Mouse (Mus musculus) left cerebral cortex, postnatal 10 days (tissue): ENCODE measurements around the gene Efcab11. TPM values are rescaled to one million over a fixed set of nuclear protein-coding genes. Genes with fewer than 3 reads are reported as not detected.

Source experiments
- DNase-seq, 2 experiments: peaks; one replicate each; pipeline ENCODE4 v3.0.0; 2021 to 2022; ENCODE audit warnings: low spot score in 2 of 2, mixed read lengths in 1 of 2; ENCODE audit errors: extremely low spot score in 1 of 2
- intact Hi-C: fragments of 180-260 bp; cut with DNase I; formaldehyde crosslinking; loops from one replicate; pipeline ENCODE4 v1.15.1; 2025
- total RNA-seq, 2 experiments: library from RNA; stranded (reverse); gene quantifications; 2 replicates each; pipeline ENCODE4 v1.2.3; 2021

Efcab11 gene
- total RNA-seq, 2 experiments from 2014 or later: 0.49 to 0.73 TPM

GRCm38 (mm10) chr12:99654991-99655880, 229.0 kb downstream of the Efcab11 start:
- DNase-seq: no peak
- intact Hi-C loops: no loop called here

GRCm38 (mm10) chr12:99652459-99652858, 231.8 kb downstream of the Efcab11 start:
- intact Hi-C loops: no loop called here
- no peak for DNase-seq

GRCm38 (mm10) chr12:99649732-99650131, 234.5 kb downstream of the Efcab11 start:
- no peak for DNase-seq
- intact Hi-C loops: no loop called here

GRCm38 (mm10) chr12:99648781-99649180, 235.5 kb downstream of the Efcab11 start:
- intact Hi-C loops: no loop called here
- DNase-seq: no peak

- intact Hi-C loops: no loop called here
- peak in 1 of 2 experiments; percentile 38 for DNase-seq
These were observed 237.5 kb downstream of the Efcab11 start for GRCm38 (mm10) chr12:99646556-99647354.

- intact Hi-C loops: no loop called here
These were observed 238.8 kb downstream of the Efcab11 start for GRCm38 (mm10) chr12:99645418-99645817.

GRCm38 (mm10) chr12:99644966-99645365, 239.3 kb downstream of the Efcab11 start:
- DNase-seq: no peak

More at GRCm38 (mm10) chr12:99645418-99645817, 238.8 kb downstream of the Efcab11 start:
- DNase-seq: peak; percentile 23 to 60

More at GRCm38 (mm10) chr12:99644966-99645365, 239.3 kb downstream of the Efcab11 start:
- intact Hi-C loops: no loop called here

Other genes starting within 250 kb of the Efcab11 start
- gene Tdp1, start 78 bp upstream of the Efcab11 start, total RNA-seq: 10 to 100 TPM; 28.2 to 30.9 TPM
- gene Kcnk13, start 80.1 kb upstream of the Efcab11 start, total RNA-seq: 1 to 10 TPM; 3.5 to 4.1 TPM
- 100 to 1,000 TPM; 192 to 193 TPM for gene Psmc1, start 225.7 kb upstream of the Efcab11 start, total RNA-seq